Mouse (Mus musculus) right cerebral cortex, postnatal 10 days (tissue): ENCODE measurements around the gene Rhoh.

ENCODE experiments used
- DNase-seq, 2 experiments: peaks; one replicate each; pipeline ENCODE4 v3.0.0; 2021; ENCODE audit warnings: low spot score in 2 of 2

The Rhoh gene

DNA sequence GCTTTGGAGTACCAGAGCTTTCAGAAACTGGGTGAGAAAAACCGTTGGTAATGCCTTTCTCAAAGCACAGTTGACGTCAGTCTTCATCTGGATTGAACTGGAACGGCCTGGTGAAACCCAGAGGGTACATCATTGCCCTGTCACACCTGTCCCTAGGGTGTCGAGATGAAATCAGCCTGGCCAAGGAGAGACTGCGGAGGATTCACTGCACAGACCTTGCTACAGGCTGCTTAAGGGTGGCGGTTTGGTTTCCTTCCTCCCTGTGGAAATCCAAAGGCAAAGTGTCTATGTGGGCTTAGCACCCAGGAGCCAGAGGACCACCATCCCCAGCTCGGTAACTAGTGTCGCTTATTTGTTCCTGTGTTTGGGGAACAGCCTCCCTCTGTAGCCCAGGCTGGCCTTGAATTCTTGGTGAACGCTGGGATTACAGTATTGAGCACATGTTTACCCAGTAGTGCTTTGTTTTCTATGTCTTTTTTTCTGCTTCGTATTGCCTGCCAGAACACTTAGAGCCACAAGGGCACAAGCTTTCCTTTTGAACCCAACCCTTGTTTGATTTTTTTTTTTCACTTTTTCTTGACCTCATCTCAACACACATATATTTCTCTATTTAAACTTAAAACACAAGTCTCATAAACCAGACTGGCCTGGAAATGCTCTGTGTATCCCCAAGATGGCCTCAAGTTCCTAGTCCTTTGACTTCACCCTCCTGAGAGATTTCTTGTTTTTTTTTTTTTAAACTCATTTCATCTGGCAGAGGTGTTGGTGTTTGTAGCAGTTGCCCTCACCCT, at the start of gene Rhoh:
Gene Rhoh (plus strand): TSS at position 60 of the 791 bp plus-strand sequence.
- no peak for DNase-seq

DNA sequence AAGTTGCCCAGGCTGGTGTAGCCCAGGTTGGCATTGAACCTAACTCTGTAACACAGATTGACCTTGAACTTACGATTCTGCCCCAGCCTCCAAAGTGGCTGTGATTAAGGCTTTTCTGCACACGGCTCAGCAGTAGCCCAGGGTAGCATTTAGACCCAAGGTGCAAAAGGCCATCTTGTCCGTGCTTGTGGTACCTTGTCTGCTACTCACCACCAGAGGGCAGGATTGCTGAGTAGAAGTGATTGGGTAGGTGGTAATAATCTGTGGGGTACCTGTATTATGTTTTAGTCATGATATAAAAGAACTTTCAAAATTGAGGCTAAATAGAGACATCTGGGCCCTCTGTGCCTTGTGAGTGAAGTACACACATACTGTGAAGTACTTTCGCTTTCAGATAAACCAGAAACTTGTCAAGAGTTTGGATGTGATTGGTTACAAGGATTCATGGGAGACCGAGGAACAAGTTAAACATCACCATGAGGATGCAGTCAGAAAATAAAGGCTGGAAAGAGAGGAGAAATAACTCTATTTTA, 37.3 kb upstream of the Rhoh start:
- DNase-seq: peak in 1 of 2 experiments; percentile 39

DNA sequence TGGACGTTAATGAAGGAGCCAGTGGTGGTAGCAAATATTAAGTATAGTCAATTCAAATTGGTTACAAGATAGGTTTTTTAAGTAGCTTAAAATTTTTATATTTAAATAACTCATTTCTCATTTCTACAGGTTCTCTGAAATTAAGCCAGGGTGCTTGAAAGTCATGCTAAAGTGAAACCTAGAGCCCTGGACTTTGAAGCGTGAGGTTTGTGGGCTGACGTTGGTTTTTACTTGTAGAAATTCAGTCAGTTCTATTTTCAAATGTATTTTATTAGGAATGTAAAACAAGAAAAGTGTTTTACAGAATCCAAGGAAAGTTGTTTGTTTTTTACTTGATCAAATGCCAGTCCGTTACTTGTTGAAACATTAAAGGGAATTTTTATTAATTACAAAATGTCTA, 34.5 kb upstream of the Rhoh start:
- no peak for DNase-seq

DNA sequence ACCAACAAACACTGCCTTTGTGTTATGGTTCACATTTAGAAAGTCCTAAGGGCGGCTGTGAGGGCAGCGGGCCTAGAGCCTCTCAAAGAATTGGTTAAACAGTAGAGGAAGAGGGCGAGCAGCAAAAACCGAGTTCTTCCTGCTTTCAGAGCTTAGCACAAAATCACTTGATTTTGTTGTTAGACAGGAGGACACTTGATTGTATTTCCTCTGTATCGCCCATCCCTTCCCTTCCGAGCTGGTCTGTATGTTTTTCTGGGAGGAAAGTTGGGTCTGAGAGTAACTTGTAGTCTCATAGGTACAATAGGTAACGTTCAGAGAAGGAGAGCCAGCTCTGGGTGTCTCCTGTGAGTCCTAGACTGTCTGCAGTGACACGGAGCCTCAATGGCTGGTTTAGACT, 33.9 kb upstream of the Rhoh start:
- no peak for DNase-seq

DNA sequence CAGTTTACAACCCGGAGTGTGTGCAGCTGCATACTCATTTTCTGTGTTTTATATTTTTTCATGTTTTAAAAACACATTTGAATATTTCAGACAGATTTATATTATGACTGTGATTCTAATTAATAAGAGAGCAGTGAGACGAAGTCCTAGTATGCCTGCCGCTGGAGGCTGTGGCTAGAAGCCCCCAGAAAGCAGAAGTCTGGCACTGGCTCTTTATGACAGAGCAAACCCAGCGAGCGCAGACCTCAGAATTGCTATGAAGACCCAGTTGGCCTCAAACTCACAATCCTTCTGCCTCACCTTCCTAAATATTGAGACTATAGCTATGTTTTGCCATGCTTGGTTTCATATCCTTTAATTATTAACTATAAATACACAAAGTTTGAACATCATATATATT, 32.8 kb upstream of the Rhoh start:
- DNase-seq: no peak

DNA sequence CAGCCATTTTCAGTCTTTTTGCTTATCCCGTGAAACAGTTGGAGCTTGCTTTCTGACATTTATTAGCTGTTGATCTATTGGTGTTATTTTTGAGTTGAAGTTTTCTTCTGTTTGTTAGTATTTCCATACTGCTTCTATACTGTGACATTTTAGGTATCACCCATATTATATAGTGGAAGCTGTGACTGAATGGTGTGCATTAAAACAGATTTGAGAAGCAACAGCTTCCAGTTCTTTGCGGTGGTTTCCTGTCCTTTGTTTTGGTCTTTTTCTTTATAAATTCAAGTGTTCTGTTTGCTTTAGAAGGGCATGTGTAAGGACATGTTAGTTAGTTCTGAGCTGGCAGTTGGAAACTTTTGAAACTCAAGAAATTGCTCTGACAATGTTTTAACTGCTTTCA, 32.0 kb upstream of the Rhoh start:
- no peak for DNase-seq

DNA sequence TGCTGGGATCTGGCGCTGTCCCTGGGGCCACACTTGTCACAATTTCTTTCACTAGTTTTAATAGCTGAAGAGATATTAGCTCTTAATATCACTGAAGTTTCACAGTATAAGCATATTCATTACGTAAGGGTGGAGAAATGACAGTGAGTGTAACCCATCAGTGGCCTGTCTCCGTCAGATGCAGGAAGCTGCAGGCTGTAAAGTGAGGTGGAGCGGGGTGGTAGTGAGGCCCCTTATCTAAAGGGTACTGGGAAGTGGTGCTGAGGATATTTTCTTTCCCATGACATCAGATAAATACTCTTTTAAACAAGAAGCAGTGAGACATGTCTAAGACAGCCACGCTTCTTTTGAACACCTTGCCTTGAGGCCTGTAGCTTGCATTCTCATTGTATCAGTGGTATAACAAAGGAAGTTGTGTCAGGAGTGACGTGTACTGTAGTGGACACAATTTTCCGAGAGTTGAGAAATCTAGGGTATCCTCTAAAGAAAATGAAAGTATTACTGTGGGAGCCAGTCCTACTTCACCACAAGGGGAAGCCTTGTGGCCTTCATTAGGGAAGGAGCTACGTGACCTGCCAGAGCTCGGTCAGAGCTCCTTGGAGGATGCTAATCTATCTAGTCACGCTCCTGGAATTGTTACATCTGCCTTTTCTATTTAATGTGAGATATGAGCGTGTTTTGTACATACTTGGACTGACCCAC, 28.9 kb upstream of the Rhoh start:
- DNase-seq: no peak

DNA sequence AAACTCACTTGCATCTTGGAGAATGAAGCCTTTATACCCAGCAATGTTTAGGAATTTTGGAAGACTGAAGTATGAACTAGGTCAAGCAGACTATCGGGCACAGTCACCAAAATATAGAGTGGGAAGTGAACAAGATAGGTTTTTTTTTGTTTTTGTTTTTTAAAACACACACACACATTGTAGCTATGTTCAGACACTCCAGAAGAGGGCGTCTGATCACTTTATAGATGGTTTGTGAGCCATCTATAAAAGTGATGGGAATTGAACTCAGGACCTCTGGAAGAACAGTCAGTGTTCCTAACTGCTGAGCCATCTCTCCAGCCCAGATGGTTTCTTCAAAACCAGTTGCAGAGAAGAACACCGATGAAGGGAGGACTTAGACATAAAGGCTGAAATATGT, 27.9 kb upstream of the Rhoh start:
- DNase-seq: no peak

DNA sequence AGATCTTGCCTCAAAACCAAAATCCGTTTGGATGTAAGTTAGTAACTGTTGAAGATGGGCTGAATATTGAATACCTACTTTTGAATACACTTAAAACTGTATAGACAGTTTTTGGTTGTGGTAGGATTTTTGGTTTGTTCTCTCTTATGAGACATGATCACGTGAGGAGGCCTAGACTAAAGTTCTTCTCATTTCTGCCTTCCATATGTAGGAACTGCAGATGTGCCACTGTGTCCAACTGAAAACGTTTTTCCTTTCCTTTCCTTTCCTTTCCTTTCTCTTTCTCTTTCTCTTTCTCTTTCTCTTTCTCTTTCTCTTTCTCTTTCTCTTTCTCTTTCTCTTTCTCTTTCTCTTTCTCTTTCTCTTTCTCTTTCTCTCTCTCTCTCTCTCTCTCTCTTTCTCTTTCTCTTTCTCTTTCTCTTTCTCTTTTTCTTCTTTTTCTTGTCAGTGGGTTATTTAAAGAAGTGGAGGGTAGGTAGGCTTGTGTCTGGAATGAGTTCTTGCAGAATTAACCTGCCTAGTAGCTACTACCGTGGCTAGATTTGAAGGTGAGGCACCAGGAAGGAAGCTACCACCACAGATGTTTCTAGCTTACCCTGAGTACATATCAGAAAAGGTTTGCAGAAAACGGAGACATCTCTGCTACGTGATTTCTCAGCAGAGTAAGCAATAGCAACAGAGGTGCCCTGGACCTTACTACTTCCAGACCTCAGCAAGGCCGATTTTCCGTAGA, 27.1 kb upstream of the Rhoh start:
- DNase-seq: no peak

DNA sequence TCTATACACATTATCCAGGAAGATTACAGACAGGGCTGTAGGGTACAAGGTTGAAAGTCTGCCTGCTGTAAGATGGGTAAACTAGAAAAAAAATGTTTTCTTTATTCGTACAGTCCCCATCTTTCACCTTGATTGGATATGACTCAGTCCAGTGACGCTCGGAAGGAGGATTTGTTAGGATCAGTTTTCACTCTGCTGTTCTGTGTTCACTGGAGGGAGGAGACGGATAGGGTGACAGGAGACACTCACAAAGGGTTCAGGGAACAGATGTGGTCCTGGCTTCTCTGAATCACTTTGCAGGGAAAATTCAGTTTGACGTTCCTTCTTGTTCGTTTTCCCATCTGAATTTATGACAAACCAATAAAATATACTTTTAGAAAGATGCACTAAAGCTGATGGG, 23.0 kb upstream of the Rhoh start:
- DNase-seq: no peak

DNA sequence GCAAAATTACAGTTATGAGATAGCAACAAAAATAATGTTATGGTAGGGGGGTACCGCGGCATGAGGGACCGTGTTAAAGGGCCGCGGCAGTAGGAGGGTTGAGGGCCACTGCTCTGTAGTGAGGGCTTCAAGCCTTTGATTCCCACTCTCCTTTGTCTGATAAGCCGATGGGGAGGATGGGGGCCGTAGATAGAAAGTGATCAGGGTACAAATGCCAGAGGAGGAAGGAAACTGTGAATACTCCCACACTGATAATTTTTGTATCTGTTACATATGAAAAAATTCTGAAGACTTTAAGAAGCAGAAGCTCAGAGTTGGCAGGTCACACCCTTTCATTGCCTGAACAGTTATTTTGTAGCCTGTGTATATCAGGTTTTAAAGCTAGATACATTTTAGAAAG, 18.1 kb upstream of the Rhoh start:
- no peak for DNase-seq

DNA sequence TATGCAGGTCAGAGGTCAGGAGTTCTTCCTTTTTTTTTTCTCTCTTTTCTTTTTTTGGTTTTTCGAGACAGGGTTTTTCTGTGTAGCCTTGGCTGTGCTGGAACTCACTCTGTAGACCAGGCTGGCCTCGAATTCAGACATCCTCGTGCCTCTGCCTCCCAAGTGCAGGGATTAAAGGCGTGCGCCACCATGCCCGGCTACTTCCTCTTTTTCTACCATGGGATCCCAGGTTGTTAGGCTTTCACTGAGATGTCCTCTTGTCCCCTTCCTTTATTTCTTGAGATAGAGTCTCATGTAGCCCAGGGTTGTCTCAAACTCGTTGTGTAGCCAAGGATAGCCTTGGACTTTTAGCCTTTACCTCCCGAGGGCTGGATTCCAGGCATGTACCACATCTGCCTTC, 14.5 kb upstream of the Rhoh start:
- no peak for DNase-seq

DNA sequence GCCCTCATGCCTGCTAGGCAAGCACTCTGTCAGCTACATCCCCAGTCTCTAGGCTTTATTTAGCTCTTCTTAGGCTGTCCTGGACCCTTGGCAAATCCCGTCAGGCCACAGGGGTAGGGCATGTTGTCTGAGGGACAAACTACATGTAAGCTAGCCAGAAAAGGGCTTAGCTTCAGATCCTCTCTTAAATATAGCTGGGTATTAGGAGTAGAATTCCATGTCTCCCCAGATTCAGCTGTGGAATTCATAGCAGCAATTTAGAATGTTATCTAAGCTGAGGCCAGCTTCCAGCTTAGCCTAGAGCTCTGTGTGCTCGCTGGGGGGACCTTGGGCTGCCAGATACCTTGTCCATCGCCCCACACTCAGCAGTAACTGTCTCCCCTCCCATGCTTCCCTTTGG, 14.1 kb upstream of the Rhoh start:
- no peak for DNase-seq

DNA sequence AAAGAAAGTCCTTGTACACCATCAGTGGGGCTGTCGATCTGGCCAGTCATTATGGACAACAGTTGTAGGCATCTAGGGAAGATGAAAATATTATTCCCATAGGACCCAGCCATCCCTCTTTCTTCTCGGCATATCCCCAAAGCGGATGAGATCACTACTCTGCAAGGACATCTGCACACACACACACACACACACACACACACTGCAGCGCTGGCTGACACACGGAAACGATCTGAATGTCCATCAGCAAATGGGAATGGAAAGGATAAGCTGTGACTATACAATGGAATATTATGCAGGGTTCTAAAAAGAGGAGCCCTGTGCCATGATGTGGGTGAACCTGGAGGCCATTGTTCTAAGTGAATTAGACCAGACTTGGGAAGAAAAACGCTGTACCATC, 13.4 kb upstream of the Rhoh start:
- DNase-seq: no peak

DNA sequence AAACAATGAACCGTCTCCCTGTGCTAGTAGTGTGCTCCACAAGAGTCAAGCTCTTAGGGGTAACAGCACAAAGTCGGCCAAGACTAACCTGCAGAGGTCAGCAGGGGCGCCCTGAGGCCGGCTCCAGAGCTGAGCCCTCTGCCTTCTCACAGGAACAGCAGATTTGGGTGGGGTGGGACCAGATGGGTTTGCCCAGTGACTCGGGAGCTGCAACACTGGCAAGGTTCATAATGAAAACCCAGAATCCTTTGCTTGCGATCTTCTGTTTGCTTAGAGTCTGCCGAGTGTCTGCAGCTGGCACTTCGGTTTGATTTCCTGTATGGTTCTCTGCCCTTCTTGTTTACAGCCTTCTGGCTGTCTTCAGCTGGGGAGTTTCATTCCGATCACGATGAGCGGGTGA, 10.2 kb upstream of the Rhoh start:
- no peak for DNase-seq

DNA sequence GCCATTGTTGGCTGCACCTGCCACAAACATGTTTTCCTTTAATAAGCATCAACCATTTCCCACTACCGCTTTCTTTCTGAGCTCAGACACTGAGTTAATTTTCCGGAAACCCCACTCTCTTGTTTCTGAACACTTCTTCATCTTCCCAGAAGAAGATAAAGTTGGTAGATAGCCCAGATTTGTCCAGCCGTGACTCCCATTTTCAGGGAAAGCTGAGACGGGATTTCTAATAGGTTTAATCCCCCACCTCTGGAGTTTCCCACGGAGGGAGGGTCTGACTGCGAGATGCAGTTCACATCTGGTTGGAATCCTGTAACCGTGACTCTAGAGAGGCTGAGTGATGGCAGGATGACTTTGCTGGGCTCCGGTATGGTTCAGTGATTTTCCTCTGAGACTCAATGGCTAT, 6.2 kb upstream of the Rhoh start:
- no peak for DNase-seq

DNA sequence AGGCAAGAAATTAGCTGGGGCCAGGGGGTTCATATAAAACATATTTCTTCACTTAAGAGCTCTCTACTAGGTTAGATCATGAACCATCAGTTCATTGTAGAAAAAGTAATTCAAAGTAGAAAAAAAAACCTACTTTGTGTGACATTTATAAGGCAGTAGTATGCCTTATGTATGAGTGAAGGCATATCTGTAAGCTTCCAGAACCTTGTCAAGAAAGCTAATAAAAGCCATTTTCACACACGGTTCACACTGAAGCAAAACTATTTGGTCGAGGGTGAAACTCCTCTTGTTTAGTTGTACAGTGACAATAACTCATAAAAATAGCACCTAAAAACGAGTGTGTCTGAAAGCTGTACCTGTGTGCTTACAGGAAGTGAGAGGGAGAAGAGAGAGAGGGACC, 5.4 kb upstream of the Rhoh start:
- no peak for DNase-seq

DNA sequence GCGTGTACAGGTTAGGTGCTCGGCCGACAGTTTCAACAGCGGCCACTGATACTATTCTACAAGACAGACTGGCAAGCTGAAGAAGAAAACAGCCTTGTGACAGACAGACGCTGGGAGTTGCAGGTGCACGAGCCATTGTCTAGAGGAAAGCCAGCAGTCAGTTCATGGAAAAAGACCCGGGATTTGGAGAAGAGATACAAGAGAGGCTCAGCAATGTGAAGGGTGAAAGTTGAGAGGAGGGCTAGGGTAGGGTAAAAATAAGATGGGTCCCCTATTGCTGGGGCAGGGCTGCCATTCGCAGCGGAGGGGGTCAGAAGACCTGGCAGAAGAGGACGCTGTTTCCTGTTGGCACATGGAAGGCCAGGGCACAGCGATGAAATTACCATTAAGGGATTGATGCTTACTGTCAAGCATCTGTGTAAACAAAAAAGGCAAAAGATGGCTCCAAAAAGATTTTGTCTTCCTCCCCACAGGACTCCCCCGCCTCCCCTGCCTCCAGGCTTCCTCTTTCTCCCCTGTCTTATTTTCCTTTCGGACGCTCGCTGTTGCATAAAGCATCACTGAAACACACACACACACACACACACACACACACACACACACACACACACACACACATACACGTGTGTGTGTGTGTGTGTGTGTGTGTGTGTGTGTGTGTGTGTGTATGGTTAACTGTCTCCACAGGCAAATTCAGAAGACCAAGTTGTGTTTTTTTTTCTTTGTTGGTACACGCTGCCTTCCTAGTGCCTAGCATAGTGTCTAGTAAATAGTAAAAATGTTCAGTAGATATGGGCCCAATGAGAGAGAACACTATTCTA, 4.2 kb upstream of the Rhoh start:
- DNase-seq: no peak

DNA sequence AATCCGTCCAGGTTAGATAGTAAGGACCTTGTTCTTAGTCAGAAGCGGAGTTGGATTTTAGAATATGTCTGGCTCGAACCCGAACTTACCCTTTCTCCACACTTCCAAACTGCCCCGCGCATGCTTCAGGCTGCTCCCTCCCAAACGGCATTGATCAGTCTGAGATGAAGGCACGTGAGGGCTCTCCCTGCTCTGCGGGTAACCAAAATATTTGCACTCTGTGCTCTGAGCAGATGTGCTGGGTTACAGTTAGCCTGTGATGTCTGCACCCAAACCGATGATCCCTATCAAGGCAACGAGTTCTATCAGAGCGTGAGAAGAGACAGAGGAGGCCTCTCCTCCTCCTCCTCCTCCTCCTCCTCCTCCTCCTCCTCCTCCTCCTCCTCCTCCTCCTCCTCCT, 3.1 kb upstream of the Rhoh start:
- no peak for DNase-seq

DNA sequence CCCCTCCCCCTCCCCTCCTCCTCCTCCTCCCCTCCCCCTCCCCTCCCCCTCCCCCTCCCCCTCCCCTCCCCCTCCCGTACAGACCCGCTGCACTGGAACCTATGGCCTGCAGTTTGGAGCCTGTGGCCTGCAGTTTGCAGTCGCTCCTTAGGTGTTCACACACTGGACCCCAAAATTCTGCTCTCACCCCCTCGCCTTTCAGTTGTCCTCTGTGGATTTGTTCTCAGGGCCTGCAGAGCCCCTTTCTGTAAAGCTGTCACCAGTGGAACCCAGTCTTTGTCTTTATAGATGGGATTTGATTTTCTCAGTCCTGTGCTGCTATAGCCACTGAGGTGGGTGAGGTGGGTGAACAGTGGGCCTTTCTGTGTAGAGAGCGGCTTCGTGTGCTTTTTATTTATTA, 2.7 kb upstream of the Rhoh start:
- DNase-seq: no peak

DNA sequence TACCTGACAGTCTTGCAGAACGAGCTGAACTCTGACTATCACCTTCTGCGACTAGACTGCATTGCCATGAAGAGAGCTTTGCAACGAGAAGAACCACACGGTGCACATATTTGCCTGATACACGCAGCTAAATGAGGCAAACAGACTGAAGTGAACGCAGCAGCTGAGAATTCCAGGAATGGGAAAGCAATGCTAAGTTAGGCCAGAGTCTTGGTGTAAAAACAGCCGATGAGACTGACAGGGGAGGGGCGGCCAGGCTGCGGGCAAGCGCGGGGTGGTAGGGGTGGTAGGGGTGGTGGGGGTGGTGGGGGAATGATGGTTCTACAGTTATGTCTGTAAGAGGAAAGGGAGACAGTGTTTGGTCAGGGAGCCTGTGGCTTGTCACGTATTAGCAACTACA, 2.1 kb upstream of the Rhoh start:
- no peak for DNase-seq

DNA sequence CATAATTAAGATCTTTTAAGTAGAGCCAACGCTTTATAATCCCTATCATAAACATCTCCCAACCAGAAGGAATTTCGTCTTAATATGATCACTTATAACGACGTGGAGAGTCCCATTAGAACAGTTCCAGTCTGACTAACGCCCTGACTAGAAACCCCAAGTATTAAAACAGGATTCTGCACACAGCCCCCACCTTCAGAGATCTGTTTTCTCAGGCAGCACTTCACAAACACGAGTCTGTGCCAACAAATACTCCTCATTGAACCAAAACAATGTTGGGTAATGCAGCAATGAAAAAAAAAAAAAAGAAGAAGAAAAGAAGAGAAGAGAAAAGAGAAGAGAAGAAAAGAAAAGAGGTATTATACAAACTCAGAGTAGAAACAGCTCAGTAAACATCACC, 1.6 kb upstream of the Rhoh start:
- no peak for DNase-seq
